Mouse (Mus musculus) heart, adult 11 months (tissue): ENCODE measurements at regions not wholly inside any gene's neighbourhood (a gene's known extent, or its start where the extent isn't known, plus 50 kb on each side); places are given as distances from the start of the nearest gene placed in this dataset.

ENCODE experiments used
- DNase-seq: peaks from one replicate; pipeline ENCODE4 v3.0.0; 2022

- DNase-seq = no peak
These were observed 112.5 kb downstream of the Fam198b start for GRCm38 (mm10) chr3:79996803-79997202.

- no peak for DNase-seq
These were observed 118.0 kb downstream of the Fam198b start for GRCm38 (mm10) chr3:80002335-80002734.

- no peak for DNase-seq
These were observed 119.2 kb downstream of the Fam198b start for GRCm38 (mm10) chr3:80003300-80004090.

- DNase-seq = no peak
These were observed 120.2 kb downstream of the Fam198b start for GRCm38 (mm10) chr3:80004556-80004955.

GRCm38 (mm10) chr3:80004966-80005365, 120.6 kb downstream of the Fam198b start:
- DNase-seq = peak; percentile 97

- DNase-seq = peak; percentile 93
These were observed 121.0 kb downstream of the Fam198b start for GRCm38 (mm10) chr3:80005371-80005770.

GRCm38 (mm10) chr3:80006263-80006662, 121.9 kb downstream of the Fam198b start:
- DNase-seq = no peak

- DNase-seq = no peak
These were observed 122.7 kb downstream of the Fam198b start for GRCm38 (mm10) chr3:80007006-80007405.

- DNase-seq = no peak
These were observed 124.9 kb downstream of the Fam198b start for GRCm38 (mm10) chr3:80009275-80009674.

- no peak for DNase-seq
These were observed 141.5 kb downstream of the Fam198b start for GRCm38 (mm10) chr3:80025795-80026194.

- no peak for DNase-seq
These were observed 148.7 kb downstream of the Fam198b start for GRCm38 (mm10) chr3:80033071-80033470.

GRCm38 (mm10) chr3:80038553-80039129, 154.3 kb downstream of the Fam198b start:
- peak; percentile 95 for DNase-seq

GRCm38 (mm10) chr3:80042756-80043484, 158.6 kb downstream of the Fam198b start:
- peak; percentile 96 for DNase-seq

GRCm38 (mm10) chr3:80049495-80050225, 165.3 kb downstream of the Fam198b start:
- DNase-seq = no peak

GRCm38 (mm10) chr3:80050920-80051319, 166.6 kb downstream of the Fam198b start:
- DNase-seq = no peak

GRCm38 (mm10) chr3:80051963-80052362, 167.6 kb downstream of the Fam198b start:
- peak; percentile 92 for DNase-seq

- DNase-seq = peak; percentile 98
These were observed 168.5 kb downstream of the Fam198b start for GRCm38 (mm10) chr3:80052879-80053278.

GRCm38 (mm10) chr3:80053435-80053834, 169.1 kb downstream of the Fam198b start:
- no peak for DNase-seq

- no peak for DNase-seq
These were observed 172.5 kb downstream of the Fam198b start for GRCm38 (mm10) chr3:80056636-80057350.

- DNase-seq = no peak
These were observed 174.4 kb downstream of the Fam198b start for GRCm38 (mm10) chr3:80058722-80059121.

GRCm38 (mm10) chr3:80070726-80071125, 186.4 kb downstream of the Fam198b start:
- no peak for DNase-seq

GRCm38 (mm10) chr3:80079801-80080418, 195.6 kb downstream of the Fam198b start:
- no peak for DNase-seq
